Mouse (Mus musculus) fibroblast of lung, adult 2 months (primary cell): ENCODE measurements around the gene 5530400C23Rik.
"Not testable (repeated sequence)": the region's sequence is repeated elsewhere in the genome, so short reads cannot be mapped to it uniquely, and the experiment has no call there.

ENCODE experiments used
- DNase-seq: peaks from one replicate; pipeline ENCODE4 v3.0.0-alpha.2; 2011; ENCODE audit warnings: low read depth

5530400C23Rik gene

DNA sequence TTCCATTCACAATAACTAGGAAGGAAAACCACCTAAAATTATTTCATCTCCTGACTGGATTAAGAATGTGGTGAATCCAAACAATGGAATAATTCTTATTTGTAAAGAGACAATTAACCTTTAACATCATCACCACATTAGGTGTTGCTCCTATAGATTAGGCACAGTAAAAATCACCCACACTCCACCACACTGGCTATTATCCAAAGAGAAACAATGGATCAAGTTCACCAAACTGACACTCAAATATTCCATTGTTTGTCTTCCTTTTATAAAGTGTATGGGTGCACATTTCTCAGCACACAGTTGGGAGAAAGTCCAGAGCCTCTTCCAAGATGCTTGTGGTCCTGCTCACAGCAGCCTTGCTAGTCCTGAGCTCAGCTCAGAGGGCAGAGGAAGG lies at the start of gene 5530400C23Rik:
Gene 5530400C23Rik, plus strand, starts transcription at position 301 of the 400 bp plus-strand sequence.
- not testable (repeated sequence) for DNase-seq

DNA sequence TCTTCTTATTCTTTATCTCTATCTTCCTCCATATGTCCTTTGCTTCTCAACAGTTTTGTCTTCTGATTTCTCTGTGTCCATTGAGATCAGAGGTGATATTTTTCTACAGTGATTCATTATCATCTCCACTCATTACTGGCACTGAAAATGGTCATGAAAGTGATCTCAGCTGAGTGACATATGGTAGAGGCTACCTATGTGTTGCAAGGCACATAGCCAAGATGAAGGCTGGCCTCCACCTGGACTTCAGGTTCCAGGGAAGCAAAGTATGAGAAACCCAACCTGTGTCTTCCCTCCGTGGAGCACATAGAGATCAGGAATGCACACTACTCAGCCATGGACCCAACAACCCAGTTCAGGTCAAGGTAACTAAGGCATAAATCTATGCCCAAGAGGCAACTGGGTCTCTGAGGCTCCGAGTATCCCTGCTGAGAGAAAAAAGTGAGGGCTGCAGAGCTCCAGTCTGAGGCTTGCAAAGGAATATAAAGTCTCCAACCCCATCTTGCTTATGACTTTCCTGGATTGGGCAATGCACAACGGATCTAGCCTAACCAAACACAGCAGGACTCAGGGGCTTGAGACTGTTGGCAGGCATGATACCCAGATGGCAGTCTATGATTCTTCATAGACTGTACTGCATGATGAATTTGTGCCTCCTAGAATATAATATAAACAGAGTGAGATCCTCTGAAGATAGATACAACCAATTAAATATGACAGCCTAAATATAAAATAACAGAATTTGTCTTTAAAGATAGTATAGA lies 14.1 kb downstream of the 5530400C23Rik start:
- DNase-seq, result no peak

DNA sequence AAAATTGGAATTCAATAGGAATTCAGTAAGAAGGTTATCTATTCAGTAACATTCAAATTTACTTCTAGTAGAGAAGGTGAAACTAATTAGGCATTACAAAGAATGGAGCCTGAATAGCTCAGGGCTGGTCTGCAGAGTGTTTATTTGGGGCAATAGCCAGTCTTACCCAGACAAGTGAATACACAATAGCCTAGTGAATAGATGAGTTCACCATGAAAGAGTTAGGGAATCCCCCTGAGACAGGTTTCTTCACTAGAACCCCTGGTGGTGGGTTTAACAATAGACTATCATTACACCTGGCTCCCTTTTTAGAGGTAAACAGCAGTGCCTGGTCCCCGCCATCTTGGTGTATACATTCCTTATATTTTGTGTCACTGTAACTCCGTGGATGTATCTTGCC lies 21.9 kb downstream of the 5530400C23Rik start:
- not testable (repeated sequence) for DNase-seq

DNA sequence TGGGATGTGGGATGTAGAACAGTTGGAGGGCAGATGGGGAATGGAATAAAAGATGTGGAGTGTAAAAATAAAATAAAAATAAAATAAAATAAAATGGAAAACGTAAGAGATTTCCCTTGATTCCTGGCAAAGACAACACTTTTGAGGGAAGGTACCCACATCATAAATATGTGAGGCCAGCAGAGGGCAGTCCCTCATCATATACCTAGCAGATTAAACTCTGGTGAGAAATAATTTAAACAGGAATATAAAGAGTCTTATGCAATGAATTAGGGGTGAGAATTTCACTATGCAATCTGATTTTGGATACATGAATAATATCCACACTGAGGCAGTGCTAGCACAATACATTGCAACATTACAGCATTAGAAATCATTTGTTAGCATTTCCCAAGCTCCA lies 46.5 kb downstream of the 5530400C23Rik start:
- DNase-seq, result no peak

DNA sequence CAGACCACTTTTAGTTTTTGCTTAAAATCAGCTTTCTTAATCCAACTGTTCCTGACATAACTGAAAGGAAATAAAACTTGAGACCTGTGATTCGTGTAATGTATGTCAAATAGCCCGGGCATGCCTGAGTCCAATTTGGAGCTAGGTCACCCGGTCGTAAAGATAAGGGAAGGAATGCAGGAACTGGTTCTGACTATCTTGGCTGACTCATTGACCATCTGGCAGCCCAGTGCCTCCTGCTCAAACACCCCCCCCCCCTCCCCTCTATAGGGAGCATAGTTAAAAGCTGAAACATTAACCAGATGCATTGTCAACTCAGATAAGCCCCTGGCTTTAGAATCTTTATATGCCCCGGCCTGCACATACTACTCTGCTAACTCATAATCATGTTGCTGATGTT lies 49.7 kb downstream of the 5530400C23Rik start:
- DNase-seq, result not testable (repeated sequence)
